Mouse (Mus musculus): ENCODE results near the gene Six2. TPM values are rescaled to one million over a fixed set of nuclear protein-coding genes. Genes with fewer than 3 reads are reported as not detected.

Gene Six2
- total RNA-seq, 2 experiments from 2014 or later: not detected

- no peak for ATAC-seq (replicated peaks; ENCODE audit: low FRiP score, poor library complexity, severe bottlenecking)
Measured at GRCm38 (mm10) chr17:85680116-85680850, 7.8 kb downstream of the Six2 start.

DNA sequence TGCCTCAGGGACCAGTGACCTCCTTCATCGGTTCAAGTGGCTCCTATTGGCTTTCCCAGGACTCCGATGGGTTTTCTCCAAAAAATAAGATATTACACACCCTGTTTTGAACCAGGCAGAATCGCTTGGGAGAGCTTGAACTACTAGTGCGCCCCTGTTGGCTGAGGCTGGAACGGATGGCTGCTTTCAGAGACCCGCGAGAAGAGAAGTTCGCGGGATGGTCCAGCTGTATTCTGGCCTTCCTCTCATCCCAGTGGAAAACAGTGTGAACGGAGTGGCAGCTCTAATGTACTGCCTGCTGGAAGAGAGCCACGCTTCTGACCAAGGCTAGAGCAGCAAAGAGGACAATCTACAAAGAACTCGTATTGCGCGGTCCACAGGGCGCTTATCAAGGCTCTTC lies 8.4 kb downstream of the Six2 start:
- no peak for ATAC-seq (replicated peaks; ENCODE audit: low FRiP score, poor library complexity, severe bottlenecking)

- no peak for ATAC-seq (replicated peaks; ENCODE audit: low FRiP score, poor library complexity, severe bottlenecking)
Measured at GRCm38 (mm10) chr17:85664618-85665320, 23.3 kb downstream of the Six2 start.

- no peak for ATAC-seq (replicated peaks; ENCODE audit: low FRiP score, poor library complexity, severe bottlenecking)
Measured at GRCm38 (mm10) chr17:85664202-85664601, 23.9 kb downstream of the Six2 start.

DNA sequence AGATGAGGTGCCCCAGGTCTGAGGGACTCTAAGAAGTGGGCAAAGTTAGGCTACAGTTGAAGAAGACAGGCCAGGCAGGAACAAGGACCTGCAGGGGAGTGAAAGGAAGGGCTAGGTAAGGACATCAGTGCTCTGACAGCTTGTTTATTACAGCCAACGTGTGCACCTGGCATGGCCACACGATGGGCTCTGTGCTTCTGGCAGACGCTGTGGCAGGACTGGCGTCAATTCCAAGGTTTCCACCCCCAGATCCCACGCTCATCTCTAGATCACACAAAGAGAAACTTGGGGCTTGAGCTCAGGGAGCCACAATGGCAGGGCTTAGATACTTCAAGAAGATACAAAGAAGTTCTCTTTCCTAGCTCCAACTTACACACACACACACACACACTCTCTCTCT lies 26.6 kb downstream of the Six2 start:
- no peak for ATAC-seq (replicated peaks; ENCODE audit: low FRiP score, poor library complexity, severe bottlenecking)

DNA sequence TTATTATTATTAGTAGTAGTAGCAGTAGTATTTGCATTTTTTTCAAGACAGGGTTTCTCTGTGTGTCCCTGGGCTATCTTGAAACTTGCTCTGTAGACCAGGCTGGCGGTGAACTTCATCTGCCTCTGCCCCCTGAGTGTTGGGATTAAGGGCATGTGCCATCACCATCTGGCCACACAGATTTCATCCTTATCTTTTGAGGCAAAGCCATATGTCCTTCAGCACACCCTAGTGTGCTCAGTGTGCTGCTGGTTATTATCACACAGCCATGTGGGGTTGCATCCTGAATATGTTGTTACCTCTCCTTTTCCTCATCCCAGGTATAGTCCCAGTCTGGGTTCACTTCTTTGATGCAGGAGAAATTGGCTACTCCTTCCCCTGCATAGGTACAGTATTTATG lies 28.1 kb downstream of the Six2 start:
- no peak for ATAC-seq (replicated peaks; ENCODE audit: low FRiP score, poor library complexity, severe bottlenecking)

DNA sequence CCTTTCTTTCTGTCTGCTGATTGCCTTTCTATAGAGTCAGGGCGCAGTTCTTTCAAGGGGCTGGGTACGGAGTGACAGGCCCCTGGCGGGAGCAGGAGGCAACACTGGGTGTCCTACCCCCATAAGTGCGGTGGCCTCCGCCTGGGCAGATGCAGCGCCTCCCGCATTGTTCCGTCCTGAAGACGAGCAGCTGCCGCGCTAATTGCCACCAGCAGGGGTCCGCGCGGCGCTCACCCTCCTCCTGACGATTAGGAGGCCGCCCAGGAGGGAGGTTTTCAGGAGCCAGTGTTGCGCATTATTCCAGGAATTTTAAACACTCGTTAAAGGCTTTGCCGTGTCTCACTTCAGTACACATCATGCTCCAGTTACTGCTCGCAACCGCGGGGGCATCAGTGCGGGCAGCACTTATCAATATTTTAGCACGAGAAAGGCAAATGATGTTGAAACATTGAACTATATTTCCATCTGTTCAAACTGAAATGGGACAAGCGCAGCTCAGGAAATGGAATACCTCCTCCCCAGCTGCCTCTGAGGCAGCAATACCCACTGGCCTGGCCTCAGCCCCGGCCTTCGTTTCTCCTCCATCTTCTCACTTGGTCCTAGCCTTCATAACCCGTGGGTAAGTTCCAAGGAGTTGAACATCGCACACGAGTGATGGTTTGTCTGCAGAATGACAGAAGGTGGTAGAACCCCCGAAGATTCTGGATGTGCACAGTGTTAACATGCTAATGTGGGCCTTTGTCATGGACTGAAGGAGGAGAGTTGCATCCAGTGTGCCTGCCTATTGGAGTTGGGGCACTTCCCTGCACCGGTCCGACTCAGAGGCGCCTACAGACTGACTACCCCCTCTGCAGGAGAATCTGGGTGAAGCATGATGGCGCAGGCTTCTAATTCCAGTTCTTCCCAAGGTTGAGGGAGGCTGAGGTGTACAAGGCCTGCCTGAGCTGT lies 42.1 kb downstream of the Six2 start:
- ATAC-seq (replicated peaks; ENCODE audit: low FRiP score, poor library complexity, severe bottlenecking): no peak

- ATAC-seq (replicated peaks; ENCODE audit: low FRiP score, poor library complexity, severe bottlenecking): no peak
Measured at GRCm38 (mm10) chr17:85645312-85645711, 42.8 kb downstream of the Six2 start.

GRCm38 (mm10) chr17:85637876-85638275 lies 50.2 kb downstream of the Six2 start:
- ATAC-seq (replicated peaks; ENCODE audit: low FRiP score, poor library complexity, severe bottlenecking): no peak

Other genes with a start within 250 kb of the Six2 start
- not detected in 2 replicates for gene Six3, start 74.7 kb downstream of the Six2 start, total RNA-seq (2015; ENCODE audit: low replicate concordance)
- not detected in 2 replicates for gene Six3, start 74.7 kb downstream of the Six2 start, total RNA-seq (2017; ENCODE audit: low replicate concordance)